Mouse (Mus musculus): ENCODE measurements at regions not wholly inside any gene's neighbourhood (a gene's known extent, or its start where the extent isn't known, plus 50 kb on each side); places are given as distances from the start of the nearest gene placed in this dataset.

DNA sequence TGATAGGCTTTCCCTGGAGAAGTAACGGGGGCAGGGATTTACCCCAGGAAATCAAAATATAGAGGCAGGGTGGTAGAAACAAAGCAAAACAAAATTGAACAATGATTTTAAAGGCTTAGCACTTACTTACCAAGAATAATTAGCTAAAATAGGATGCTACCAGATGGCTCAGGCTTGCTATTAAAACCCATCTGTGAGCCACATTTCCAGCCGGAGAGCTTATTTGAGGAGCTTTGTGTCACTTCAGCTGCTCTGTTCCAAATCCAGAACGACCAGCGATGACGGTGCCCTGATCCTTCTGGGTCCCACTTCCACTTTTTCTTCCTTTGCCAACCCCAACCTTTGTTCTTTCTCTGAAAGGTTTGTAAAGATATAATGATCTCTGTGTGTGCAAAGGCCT lies 65.2 kb upstream of the Pthlh start:
- Histone ChIP-seq H3K27ac (replicated peaks; ENCODE audit: low read depth, low read length) (no peak overlapping the region), H3K27me3 (replicated peaks; ENCODE audit: control insufficient read depth, insufficient read depth, low read length) (no peaks in the 10 kb centered on the region), H3K9me3 (ENCODE audit: control insufficient read depth, low read length) (no peaks in the 10 kb centered on the region), H3K36me3 (ENCODE audit: control insufficient read depth, insufficient read depth, low read length) (no peaks in the 10 kb centered on the region), H3K4me3 (ENCODE audit: low read depth, low read length) (no peak overlapping the region), H3K4me2 (ENCODE audit: low read depth, low read length) (no peak overlapping the region), H3K4me1 (ENCODE audit: control insufficient read depth, insufficient read depth, low read length) (no peaks in the 10 kb centered on the region), H3K9ac (ENCODE audit: low read depth, low read length) (no peak overlapping the region)
- WGBS = 76% methylated on average over 5 of the region's 5 CpGs
- ATAC-seq (ENCODE audit: low read depth) = no peak
- DNase-seq (ENCODE audit: low spot score) = no peak

GRCm38 (mm10) chr6:147324336-147324735 lies 60.4 kb upstream of the Pthlh start:
- Histone ChIP-seq H3K36me3 (ENCODE audit: control insufficient read depth, insufficient read depth, low read length) (no peaks in the 10 kb centered on the region), H3K9me3 (ENCODE audit: control insufficient read depth, low read length) (no peaks in the 10 kb centered on the region), H3K27ac (replicated peaks; ENCODE audit: low read depth, low read length) (no peak overlapping the region), H3K4me1 (ENCODE audit: control insufficient read depth, insufficient read depth, low read length) (no peaks in the 10 kb centered on the region), H3K9ac (ENCODE audit: low read depth, low read length) (no peak overlapping the region), H3K27me3 (replicated peaks; ENCODE audit: control insufficient read depth, insufficient read depth, low read length) (no peaks in the 10 kb centered on the region), H3K4me2 (ENCODE audit: low read depth, low read length) (no peak overlapping the region), H3K4me3 (ENCODE audit: low read depth, low read length) (no peak overlapping the region)
- ATAC-seq (ENCODE audit: low read depth) = no peak
- 70% methylated on average over 2 of the region's 2 CpGs for WGBS
- no peak for DNase-seq (ENCODE audit: low spot score)

- 93% methylated on average over 2 of the region's 2 CpGs for WGBS
- DNase-seq (ENCODE audit: low spot score) (no peak), ATAC-seq (ENCODE audit: low read depth) (no peak)
- Histone ChIP-seq H3K9me3 (ENCODE audit: control insufficient read depth, low read length) (no peaks in the 10 kb centered on the region), H3K36me3 (ENCODE audit: control insufficient read depth, insufficient read depth, low read length) (no peaks in the 10 kb centered on the region), H3K4me2 (ENCODE audit: low read depth, low read length) (no peak overlapping the region), H3K27ac (replicated peaks; ENCODE audit: low read depth, low read length) (no peak overlapping the region), H3K4me3 (ENCODE audit: low read depth, low read length) (no peak overlapping the region), H3K27me3 (replicated peaks; ENCODE audit: control insufficient read depth, insufficient read depth, low read length) (no peaks in the 10 kb centered on the region), H3K9ac (ENCODE audit: low read depth, low read length) (no peak overlapping the region), H3K4me1 (ENCODE audit: control insufficient read depth, insufficient read depth, low read length) (no peaks in the 10 kb centered on the region)
Observed at GRCm38 (mm10) chr6:147318106-147318505, 54.1 kb upstream of the Pthlh start.

DNA sequence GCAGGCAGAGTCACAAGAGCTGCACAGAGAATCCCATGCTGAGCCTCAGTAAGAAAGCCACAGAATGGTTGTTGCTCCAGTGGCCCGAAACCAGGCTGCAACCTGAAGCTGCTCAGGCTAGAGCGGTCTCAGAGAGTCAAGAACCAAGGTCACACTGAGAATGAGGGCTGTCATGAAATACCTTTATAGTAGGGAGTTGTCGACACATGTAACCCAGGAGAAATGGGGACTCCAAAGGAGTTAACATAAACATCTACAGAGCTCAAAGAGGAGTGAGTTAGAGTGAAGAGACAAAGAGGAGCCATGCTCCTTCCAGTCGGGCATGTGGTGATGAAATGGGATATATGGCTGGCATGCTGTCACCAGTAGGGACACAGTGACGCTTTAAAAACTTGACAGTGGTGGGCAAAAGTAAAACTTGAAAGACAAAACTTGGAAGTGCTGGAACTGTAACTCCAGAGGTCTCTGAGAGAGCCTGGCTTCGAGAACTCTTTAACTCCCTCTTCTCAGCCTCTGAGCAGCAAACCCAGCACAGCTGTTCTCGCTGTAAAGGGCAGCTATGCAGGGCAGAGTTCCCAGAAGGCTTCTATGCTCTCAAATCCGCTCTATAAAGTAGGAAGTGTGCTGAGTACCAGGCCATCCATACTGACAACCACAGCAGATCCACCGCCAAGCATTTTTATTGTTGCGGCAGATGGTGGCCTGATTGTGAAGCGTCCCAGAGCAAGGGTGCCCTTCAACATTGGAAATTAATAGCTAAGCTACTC lies 52.9 kb upstream of the Pthlh start:
- H3K4me1 ChIP-seq (ENCODE audit: control insufficient read depth, insufficient read depth, low read length) = no peaks in the 10 kb centered on the region
- no peak overlapping the region for H3K4me3 ChIP-seq (ENCODE audit: low read depth, low read length)
- no peak overlapping the region for H3K4me2 ChIP-seq (ENCODE audit: low read depth, low read length)
- no peaks in the 10 kb centered on the region for H3K9me3 ChIP-seq (ENCODE audit: control insufficient read depth, low read length)
- DNase-seq (ENCODE audit: low spot score) (no peak), ATAC-seq (ENCODE audit: low read depth) (no peak)
- WGBS = 70% methylated on average over 11 of the region's 11 CpGs
- no peak overlapping the region for H3K27ac ChIP-seq (replicated peaks; ENCODE audit: low read depth, low read length)
- H3K9ac ChIP-seq (ENCODE audit: low read depth, low read length) = no peak overlapping the region
- no peaks in the 10 kb centered on the region for H3K27me3 ChIP-seq (replicated peaks; ENCODE audit: control insufficient read depth, insufficient read depth, low read length)
- H3K36me3 ChIP-seq (ENCODE audit: control insufficient read depth, insufficient read depth, low read length) = no peaks in the 10 kb centered on the region

DNA sequence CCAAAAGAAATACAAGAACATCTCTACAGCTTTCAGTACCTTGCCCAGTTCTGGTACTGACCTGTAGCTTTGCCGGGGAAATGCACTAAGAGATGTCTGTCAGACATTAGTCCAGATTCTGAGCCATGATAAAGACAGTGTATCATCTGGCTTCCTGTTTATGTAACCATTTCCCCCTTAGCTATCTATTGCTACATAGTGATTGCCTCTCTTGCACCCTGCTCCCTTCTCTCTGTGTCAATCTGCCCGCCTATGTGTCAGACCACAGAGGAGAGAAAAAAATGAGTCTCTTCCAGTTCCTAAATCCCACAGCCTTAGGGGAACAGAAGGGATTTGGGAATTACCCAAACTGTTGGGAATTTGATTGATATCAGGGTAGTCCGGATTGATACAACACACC lies 52.2 kb upstream of the Pthlh start:
- Histone ChIP-seq H3K4me1 (ENCODE audit: control insufficient read depth, insufficient read depth, low read length) (no peaks in the 10 kb centered on the region), H3K27me3 (replicated peaks; ENCODE audit: control insufficient read depth, insufficient read depth, low read length) (no peaks in the 10 kb centered on the region), H3K36me3 (ENCODE audit: control insufficient read depth, insufficient read depth, low read length) (no peaks in the 10 kb centered on the region), H3K4me2 (ENCODE audit: low read depth, low read length) (no peak overlapping the region), H3K4me3 (ENCODE audit: low read depth, low read length) (no peak overlapping the region), H3K9ac (ENCODE audit: low read depth, low read length) (no peak overlapping the region), H3K27ac (replicated peaks; ENCODE audit: low read depth, low read length) (no peak overlapping the region), H3K9me3 (ENCODE audit: control insufficient read depth, low read length) (no peaks in the 10 kb centered on the region)
- DNase-seq (ENCODE audit: low spot score) = no peak
- WGBS = 58% methylated on average over 3 of the region's 3 CpGs
- ATAC-seq (ENCODE audit: low read depth) = no peak

GRCm38 (mm10) chr6:147315207-147315606 lies 51.2 kb upstream of the Pthlh start:
- no peak overlapping the region for H3K27ac ChIP-seq (replicated peaks; ENCODE audit: low read depth, low read length)
- H3K36me3 ChIP-seq (ENCODE audit: control insufficient read depth, insufficient read depth, low read length) = no peaks in the 10 kb centered on the region
- H3K27me3 ChIP-seq (replicated peaks; ENCODE audit: control insufficient read depth, insufficient read depth, low read length) = no peaks in the 10 kb centered on the region
- H3K9me3 ChIP-seq (ENCODE audit: control insufficient read depth, low read length) = no peaks in the 10 kb centered on the region
- WGBS = 88% methylated on average over 5 of the region's 5 CpGs
- no peak overlapping the region for H3K4me3 ChIP-seq (ENCODE audit: low read depth, low read length)
- DNase-seq (ENCODE audit: low spot score) = no peak
- H3K4me1 ChIP-seq (ENCODE audit: control insufficient read depth, insufficient read depth, low read length) = no peaks in the 10 kb centered on the region
- ATAC-seq (ENCODE audit: low read depth) = no peak
- no peak overlapping the region for H3K9ac ChIP-seq (ENCODE audit: low read depth, low read length)
- no peak overlapping the region for H3K4me2 ChIP-seq (ENCODE audit: low read depth, low read length)
